ENCODE assay signal across 7 mouse cellular contexts in genomic region chr12:38928786-38929351, GRCm38 (mm10).
DNase-seq lines count a peak whose midpoint lies in the region; ATAC-seq lines count a peak whose summit lies in the region.

No protein-coding gene starts in this region.

- H3K9ac ChIP-seq in intestine, embryonic 16.5 days (ENCODE audit: low read depth, low read length) = no peak overlapping the region

- H3K9me3 ChIP-seq in intestine, embryonic 16.5 days (ENCODE audit: control insufficient read depth, low read length) = no peaks in the 10 kb centered on the region

- no peaks in the 10 kb centered on the region for H3K4me1 ChIP-seq in intestine, embryonic 16.5 days (ENCODE audit: control insufficient read depth, insufficient read depth, low read length)

- no peak overlapping the region; the same call in 1 of the 2 replicates for H3K27ac ChIP-seq in intestine, embryonic 16.5 days (ENCODE audit: low read length)

- 44% methylated on average over 11 of the region's 11 CpGs for WGBS in intestine, embryonic 16.5 days

- no peak overlapping the region for H3K4me3 ChIP-seq in intestine, embryonic 16.5 days (ENCODE audit: low read length)

- peak; percentile 35 to 38 for DNase-seq in B cell, adult 2 months
- peak; percentile 4 to 8 for DNase-seq in CD8-positive naive resting alpha-beta T cell, adult 2 months (ENCODE audit: low read depth in 2 of 2, low spot score in 2 of 2)
- DNase-seq in cerebellum, adult 9-10 months = peak; percentile 38
- DNase-seq in gastrocnemius, postnatal 14 days = peak; percentile 20
- DNase-seq in lung, postnatal 4 days = peak; percentile 37
- DNase-seq in skeletal muscle tissue, adult 2 months (ENCODE audit: low read depth, low spot score) = peak; percentile 14

- intact Hi-C loops in gastrocnemius, postnatal 14 days (cut with DNase I; ENCODE audit: low total_unique reads) = no loop called here

- no peaks in the 10 kb centered on the region for H3K27me3 ChIP-seq in intestine, embryonic 16.5 days (replicated peaks; ENCODE audit: control insufficient read depth, insufficient read depth, low read length)

- ATAC-seq in intestine, embryonic 16.5 days = peak; percentile 60; the same call in 1 of the 2 replicates

- H3K36me3 ChIP-seq in intestine, embryonic 16.5 days (ENCODE audit: control insufficient read depth, insufficient read depth, low read length) = no peaks in the 10 kb centered on the region

- H3K4me2 ChIP-seq in intestine, embryonic 16.5 days (ENCODE audit: low read depth, low read length) = no peak overlapping the region
